Mouse (Mus musculus): ENCODE measurements around the gene Kmt2c. TPM values are rescaled to one million over a fixed set of nuclear protein-coding genes. Genes with fewer than 3 reads are reported as not detected.

Gene Kmt2c
- total RNA-seq, 1 experiment: 50.6 TPM

DNA sequence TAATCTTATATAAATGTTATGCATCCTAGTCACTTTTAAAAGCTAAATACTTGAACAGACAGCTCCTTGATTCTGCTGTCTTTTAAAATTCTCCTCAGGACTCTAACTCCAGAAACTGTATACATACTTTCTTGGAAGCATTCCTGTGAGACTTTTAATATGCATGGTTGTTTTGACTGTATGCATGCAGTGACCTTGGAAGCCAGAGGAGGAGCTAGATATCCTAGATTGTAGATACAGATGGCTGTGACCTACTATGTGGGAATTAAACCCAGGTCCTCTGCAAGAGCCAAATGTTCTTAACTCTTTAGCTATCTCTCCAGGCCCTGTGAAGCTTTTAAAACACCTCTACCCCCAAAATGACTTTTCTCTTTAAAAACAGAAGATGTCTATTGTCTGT is 83.2 kb downstream of the Kmt2c start:
- Histone ChIP-seq H3K27ac (ENCODE audit: insufficient read depth, low read depth, low read length, poor library complexity, severe bottlenecking) (no peak overlapping the region), H3K36me3 (ENCODE audit: control insufficient read depth, insufficient read depth, low read length, poor library complexity, severe bottlenecking) (no peaks in the 10 kb centered on the region), H3K9ac (ENCODE audit: insufficient read depth, low read depth, low read length, poor library complexity, severe bottlenecking) (no peak overlapping the region), H3K9me3 (ENCODE audit: control insufficient read depth, insufficient read depth, low read depth, low read length) (no peaks in the 10 kb centered on the region), H3K4me3 (ENCODE audit: insufficient read depth in 1 of 2, low read depth in 1 of 2, low read length in 2 of 2, poor library complexity in 1 of 2, severe bottlenecking in 1 of 2) (no peak overlapping the region), H3K4me1 (ENCODE audit: control insufficient read depth in 2 of 2, insufficient read depth in 2 of 2, low read length in 2 of 2, poor library complexity in 1 of 2) (no peaks in the 10 kb centered on the region)
- DNase-seq (ENCODE audit: low read depth, low spot score): no peak
- TF ChIP-seq ZC3H11A (IDR thresholded peaks at IDR 0.05; ENCODE audit: borderline replicate concordance, low read depth, low read length) (no peak), MAFK (IDR thresholded peaks at IDR 0.05; ENCODE audit: insufficient read depth, low read depth, low read length) (no peak), ZNF384 (IDR thresholded peaks at IDR 0.05; ENCODE audit: low read depth, low read length) (no peak), HCFC1 (IDR thresholded peaks at IDR 0.05; ENCODE audit: borderline replicate concordance, insufficient read depth, low read length) (no peak), CHD2 (IDR thresholded peaks at IDR 0.05; ENCODE audit: low read depth, low read length) (no peak)
- in situ Hi-C loops (cut with MboI; ENCODE audit: low sequenced_read_pairs in 2 of 2, unreplicated experiment in 2 of 2): no loop called here

DNA sequence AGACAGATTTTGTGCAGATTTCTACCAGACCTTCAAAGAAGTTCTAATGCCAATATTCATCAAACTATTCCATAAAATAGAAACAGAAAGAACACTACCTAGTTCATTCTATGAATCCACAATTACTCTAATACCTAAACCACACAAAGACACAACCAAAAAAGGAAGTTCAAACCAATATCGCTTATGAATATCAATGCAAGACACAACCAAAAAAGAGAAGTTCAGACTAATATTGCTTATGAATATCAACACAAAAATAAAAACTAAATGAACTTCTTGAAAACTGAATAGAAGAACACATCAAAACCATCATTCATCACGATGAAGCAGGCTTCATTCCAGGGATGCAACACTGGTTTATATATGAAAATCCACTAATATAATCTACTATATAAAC is 101.9 kb downstream of the Kmt2c start:
- no peaks in the 10 kb centered on the region for H3K4me1 ChIP-seq (ENCODE audit: control insufficient read depth in 2 of 2, insufficient read depth in 2 of 2, low read length in 2 of 2, poor library complexity in 1 of 2)
- no peaks in the 10 kb centered on the region; the same call in 1 of the 2 replicates for H3K36me3 ChIP-seq (ENCODE audit: control insufficient read depth, insufficient read depth, low read length, poor library complexity, severe bottlenecking)
- H3K9me3 ChIP-seq (ENCODE audit: control insufficient read depth, insufficient read depth, low read depth, low read length): no peaks in the 10 kb centered on the region
- no peak overlapping the region for H3K9ac ChIP-seq (ENCODE audit: insufficient read depth, low read depth, low read length, poor library complexity, severe bottlenecking)
- H3K27ac ChIP-seq (ENCODE audit: insufficient read depth, low read depth, low read length, poor library complexity, severe bottlenecking): no peak overlapping the region
- in situ Hi-C loops (cut with MboI; ENCODE audit: low sequenced_read_pairs in 2 of 2, unreplicated experiment in 2 of 2): no loop called here
- DNase-seq (ENCODE audit: low read depth, low spot score): no peak
- TF ChIP-seq MAFK (IDR thresholded peaks at IDR 0.05; ENCODE audit: insufficient read depth, low read depth, low read length) (no peak), CHD2 (IDR thresholded peaks at IDR 0.05; ENCODE audit: low read depth, low read length) (no peak), ZNF384 (IDR thresholded peaks at IDR 0.05; ENCODE audit: low read depth, low read length) (no peak), ZC3H11A (IDR thresholded peaks at IDR 0.05; ENCODE audit: borderline replicate concordance, low read depth, low read length) (no peak), HCFC1 (IDR thresholded peaks at IDR 0.05; ENCODE audit: borderline replicate concordance, insufficient read depth, low read length) (no peak)
- H3K4me3 ChIP-seq (ENCODE audit: insufficient read depth in 1 of 2, low read depth in 1 of 2, low read length in 2 of 2, poor library complexity in 1 of 2, severe bottlenecking in 1 of 2): no peak overlapping the region

DNA sequence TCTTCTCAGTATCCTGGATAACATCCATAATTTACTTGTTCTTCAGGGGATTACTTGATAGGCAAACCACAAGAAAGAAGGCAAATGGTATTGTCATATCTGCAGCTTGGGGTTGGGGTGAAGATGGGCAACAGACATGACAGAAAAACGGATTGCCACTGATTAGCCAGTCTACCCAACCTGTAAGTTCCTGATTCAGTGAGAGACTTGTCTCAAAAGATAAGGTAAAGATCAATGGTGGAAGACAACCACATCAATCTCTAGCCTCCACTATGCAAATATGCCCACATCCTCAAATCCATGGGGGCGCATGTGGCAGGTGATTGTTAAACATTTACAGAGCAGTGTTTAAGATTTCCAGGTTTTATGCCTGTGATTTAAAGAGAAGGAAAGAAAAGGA is 105.9 kb downstream of the Kmt2c start:
- Histone ChIP-seq H3K27ac (ENCODE audit: insufficient read depth, low read depth, low read length, poor library complexity, severe bottlenecking) (no peak overlapping the region), H3K36me3 (ENCODE audit: control insufficient read depth, insufficient read depth, low read length, poor library complexity, severe bottlenecking) (no peaks in the 10 kb centered on the region; the same call in 1 of the 2 replicates), H3K9ac (ENCODE audit: insufficient read depth, low read depth, low read length, poor library complexity, severe bottlenecking) (no peak overlapping the region), H3K4me1 (ENCODE audit: control insufficient read depth in 2 of 2, insufficient read depth in 2 of 2, low read length in 2 of 2, poor library complexity in 1 of 2) (no peaks in the 10 kb centered on the region), H3K9me3 (ENCODE audit: control insufficient read depth, insufficient read depth, low read depth, low read length) (no peaks in the 10 kb centered on the region), H3K4me3 (ENCODE audit: insufficient read depth in 1 of 2, low read depth in 1 of 2, low read length in 2 of 2, poor library complexity in 1 of 2, severe bottlenecking in 1 of 2) (no peak overlapping the region)
- DNase-seq (ENCODE audit: low read depth, low spot score): no peak
- in situ Hi-C loops (cut with MboI; ENCODE audit: low sequenced_read_pairs in 2 of 2, unreplicated experiment in 2 of 2): no loop called here
- TF ChIP-seq MAFK (IDR thresholded peaks at IDR 0.05; ENCODE audit: insufficient read depth, low read depth, low read length): no peak
- TF ChIP-seq ZC3H11A (IDR thresholded peaks at IDR 0.05; ENCODE audit: borderline replicate concordance, low read depth, low read length): no peak
- no peak for TF ChIP-seq HCFC1 (IDR thresholded peaks at IDR 0.05; ENCODE audit: borderline replicate concordance, insufficient read depth, low read length)
- TF ChIP-seq ZNF384 (IDR thresholded peaks at IDR 0.05; ENCODE audit: low read depth, low read length): no peak

DNA sequence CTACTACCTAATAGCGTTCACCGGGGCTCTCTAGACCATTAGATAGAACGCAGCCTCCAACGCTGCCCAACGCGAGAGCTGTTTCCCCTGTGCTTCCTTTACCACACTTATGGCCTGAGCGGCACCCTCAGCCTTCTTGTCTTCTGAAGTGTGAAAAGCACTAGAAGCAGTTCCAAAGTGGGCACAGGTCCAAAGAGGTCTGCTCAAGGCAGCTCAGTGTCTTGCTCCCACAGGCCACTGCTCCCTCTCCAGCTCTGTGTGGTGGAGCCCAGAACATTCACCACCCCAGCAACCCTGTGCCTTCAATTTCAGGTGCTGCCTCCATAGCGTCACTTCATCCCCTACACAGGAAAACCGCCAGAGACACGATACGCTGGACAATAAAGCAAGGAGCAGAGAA is 115.0 kb downstream of the Kmt2c start:
- H3K9ac ChIP-seq (ENCODE audit: insufficient read depth, low read depth, low read length, poor library complexity, severe bottlenecking): no peak overlapping the region
- no peak overlapping the region for H3K27ac ChIP-seq (ENCODE audit: insufficient read depth, low read depth, low read length, poor library complexity, severe bottlenecking)
- in situ Hi-C loops (cut with MboI; ENCODE audit: low sequenced_read_pairs in 2 of 2, unreplicated experiment in 2 of 2): no loop called here
- TF ChIP-seq HCFC1 (IDR thresholded peaks at IDR 0.05; ENCODE audit: borderline replicate concordance, insufficient read depth, low read length) (no peak), MAFK (IDR thresholded peaks at IDR 0.05; ENCODE audit: insufficient read depth, low read depth, low read length) (no peak), ZC3H11A (IDR thresholded peaks at IDR 0.05; ENCODE audit: borderline replicate concordance, low read depth, low read length) (no peak), ZNF384 (IDR thresholded peaks at IDR 0.05; ENCODE audit: low read depth, low read length) (no peak), CHD2 (IDR thresholded peaks at IDR 0.05; ENCODE audit: low read depth, low read length) (no peak)
- no peaks in the 10 kb centered on the region for H3K4me1 ChIP-seq (ENCODE audit: control insufficient read depth in 2 of 2, insufficient read depth in 2 of 2, low read length in 2 of 2, poor library complexity in 1 of 2)
- peaks cover 4% of the 10 kb centered on the region; the same call in 1 of the 2 replicates for H3K36me3 ChIP-seq (ENCODE audit: control insufficient read depth, insufficient read depth, low read length, poor library complexity, severe bottlenecking)
- H3K9me3 ChIP-seq (ENCODE audit: control insufficient read depth, insufficient read depth, low read depth, low read length): no peaks in the 10 kb centered on the region
- no peak for DNase-seq (ENCODE audit: low read depth, low spot score)
- no peak overlapping the region for H3K4me3 ChIP-seq (ENCODE audit: insufficient read depth in 1 of 2, low read depth in 1 of 2, low read length in 2 of 2, poor library complexity in 1 of 2, severe bottlenecking in 1 of 2)

DNA sequence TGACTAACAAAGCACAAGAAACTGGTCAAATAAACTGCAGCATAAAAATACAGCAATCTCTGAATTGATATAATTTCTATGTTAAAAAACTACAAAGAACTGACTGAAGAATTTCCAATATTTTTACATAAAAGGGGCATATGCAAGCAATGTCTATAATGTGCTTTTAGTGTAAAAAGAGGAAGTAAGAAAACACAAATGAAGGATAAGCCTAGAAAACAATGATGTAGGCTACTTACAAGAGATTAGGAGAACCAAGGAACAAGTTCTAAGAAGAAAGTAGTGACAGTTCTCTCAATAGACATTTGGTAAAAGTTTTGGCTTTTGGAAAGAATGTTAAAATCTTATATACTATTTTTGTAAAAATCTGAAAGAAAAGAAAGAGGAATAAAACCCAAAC is 119.4 kb downstream of the Kmt2c start:
- H3K27ac ChIP-seq (ENCODE audit: insufficient read depth, low read depth, low read length, poor library complexity, severe bottlenecking): no peak overlapping the region
- H3K9me3 ChIP-seq (ENCODE audit: control insufficient read depth, insufficient read depth, low read depth, low read length): no peaks in the 10 kb centered on the region
- no peak overlapping the region for H3K9ac ChIP-seq (ENCODE audit: insufficient read depth, low read depth, low read length, poor library complexity, severe bottlenecking)
- no peak for DNase-seq (ENCODE audit: low read depth, low spot score)
- no peaks in the 10 kb centered on the region for H3K4me1 ChIP-seq (ENCODE audit: control insufficient read depth in 2 of 2, insufficient read depth in 2 of 2, low read length in 2 of 2, poor library complexity in 1 of 2)
- TF ChIP-seq ZNF384 (IDR thresholded peaks at IDR 0.05; ENCODE audit: low read depth, low read length): no peak
- no peak for TF ChIP-seq ZC3H11A (IDR thresholded peaks at IDR 0.05; ENCODE audit: borderline replicate concordance, low read depth, low read length)
- TF ChIP-seq CHD2 (IDR thresholded peaks at IDR 0.05; ENCODE audit: low read depth, low read length): no peak
- no peak for TF ChIP-seq HCFC1 (IDR thresholded peaks at IDR 0.05; ENCODE audit: borderline replicate concordance, insufficient read depth, low read length)
- no peak for TF ChIP-seq MAFK (IDR thresholded peaks at IDR 0.05; ENCODE audit: insufficient read depth, low read depth, low read length)
- peaks cover 4% of the 10 kb centered on the region; the same call in 1 of the 2 replicates for H3K36me3 ChIP-seq (ENCODE audit: control insufficient read depth, insufficient read depth, low read length, poor library complexity, severe bottlenecking)
- in situ Hi-C loops (cut with MboI; ENCODE audit: low sequenced_read_pairs in 2 of 2, unreplicated experiment in 2 of 2): no loop called here
- no peak overlapping the region for H3K4me3 ChIP-seq (ENCODE audit: insufficient read depth in 1 of 2, low read depth in 1 of 2, low read length in 2 of 2, poor library complexity in 1 of 2, severe bottlenecking in 1 of 2)

Data from ES-E14 (cell line).